26 mouse cellular contexts compared by ENCODE assay signal in genomic region chr11:88129935-88130334, GRCm38 (mm10). TPM values are rescaled to one million over a fixed set of nuclear protein-coding genes. Genes with fewer than 3 reads are reported as not detected.
DNase-seq lines count a peak whose midpoint lies in the region; ATAC-seq and TF ChIP-seq lines count a peak whose summit lies in the region.
"Had no signal": no experiment of that assay in that cellular context is flagged by ENCODE, and none has a peak within 500 bp of the region (broad histone marks: within the 10 kb centered on the region; RNA-seq: fewer than 3 reads in every experiment).

No protein-coding gene starts in this region.

- peaks cover 15% of the 10 kb centered on the region for H3K4me1 ChIP-seq in forebrain, embryonic 15.5 days

- 93% methylated on average over 10 of the region's 10 CpGs for WGBS in forebrain, embryonic 15.5 days

- peak overlapping the region; percentile 78 for H3K27ac ChIP-seq in layer of hippocampus, adult 2 months
- no peak overlapping the region for H3K27ac ChIP-seq in forebrain, embryonic 15.5 days (replicated peaks)
- H3K27ac ChIP-seq: forebrain, embryonic 13.5 days; heart, embryonic 13.5 days; intestine, embryonic 15.5 days; limb, embryonic 13.5 days; lung, embryonic 15.5 days; midbrain, embryonic 12.5 days; neural tube, embryonic 13.5 days had no signal

- H3K27me3 ChIP-seq in forebrain, embryonic 15.5 days, result no peaks in the 10 kb centered on the region
- H3K27me3 ChIP-seq: forebrain, embryonic 13.5 days; heart, embryonic 13.5 days; intestine, embryonic 15.5 days; limb, embryonic 13.5 days; lung, embryonic 15.5 days; midbrain, embryonic 12.5 days; neural tube, embryonic 13.5 days had no signal

- no peak for ATAC-seq in forebrain, embryonic 15.5 days (replicated peaks)
- ATAC-seq: CD4-positive, CD25-positive, alpha-beta regulatory T cell, adult 4 months; forebrain, embryonic 13.5 days; hindbrain, embryonic 16.5 days; intestine, embryonic 15.5 days had no signal

- H3K4me3 ChIP-seq in layer of hippocampus, adult 2 months, result no peak overlapping the region
- no peak overlapping the region for H3K4me3 ChIP-seq in forebrain, embryonic 15.5 days
- H3K4me3 ChIP-seq: forebrain, embryonic 13.5 days; heart, embryonic 13.5 days; intestine, embryonic 15.5 days; limb, embryonic 13.5 days; lung, embryonic 15.5 days; midbrain, embryonic 12.5 days; neural tube, embryonic 13.5 days had no signal

- 0 out of 2 replicates have a peak, but pooled peaks have one; percentile 5 for TF ChIP-seq CTCF in layer of hippocampus, adult 2 months (conservative IDR thresholded peaks at IDR 0.05)

- no peaks in the 10 kb centered on the region for H3K36me3 ChIP-seq in forebrain, embryonic 15.5 days
- H3K36me3 ChIP-seq: heart, embryonic 13.5 days; intestine, embryonic 15.5 days; lung, embryonic 15.5 days had no signal

- H3K9me3 ChIP-seq in forebrain, embryonic 15.5 days, result no peaks in the 10 kb centered on the region
- H3K9me3 ChIP-seq: forebrain, embryonic 13.5 days; heart, embryonic 13.5 days; intestine, embryonic 15.5 days; limb, embryonic 13.5 days; lung, embryonic 15.5 days; midbrain, embryonic 12.5 days; neural tube, embryonic 13.5 days had no signal

- H3K9ac ChIP-seq in forebrain, embryonic 15.5 days (replicated peaks), result no peak overlapping the region
- H3K9ac ChIP-seq: forebrain, embryonic 13.5 days; heart, embryonic 13.5 days; intestine, embryonic 15.5 days; limb, embryonic 13.5 days; lung, embryonic 15.5 days; midbrain, embryonic 12.5 days; neural tube, embryonic 13.5 days had no signal

- intact Hi-C loops in gastrocnemius, postnatal 14 days (cut with DNase I; ENCODE audit: low total_unique reads), result no loop called here

- DNase-seq in gastrocnemius, adult 18-20 months (ENCODE audit: low spot score), result peak; percentile 56
- DNase-seq in gastrocnemius, postnatal 14 days, result no peak
- DNase-seq in layer of hippocampus, adult 2 months (ENCODE audit: low spot score in 2 of 2), result no peak
- no peak for DNase-seq in layer of hippocampus, adult 11-12 months (ENCODE audit: low spot score)
- DNase-seq in cerebellum, postnatal 14 days, result peak; percentile 61 to 62
- DNase-seq in skeletal muscle tissue, adult 2 months (ENCODE audit: low read depth, low spot score), result peak; percentile 80
- no peak for DNase-seq in urinary bladder, postnatal 14 days (ENCODE audit: low spot score)
- DNase-seq: adrenal gland, postnatal 14 days; heart, postnatal 10 days; kidney, adult 2 months; kidney, postnatal 36 days; layer of hippocampus, adult 9-11 months; lung, postnatal 36 days; right cerebral cortex, postnatal 4 days; thymus, postnatal 4 days had no signal

- no peak overlapping the region for H3K4me2 ChIP-seq in forebrain, embryonic 15.5 days (replicated peaks)
- H3K4me2 ChIP-seq: forebrain, embryonic 13.5 days; heart, embryonic 13.5 days; intestine, embryonic 15.5 days; limb, embryonic 13.5 days; liver, embryonic 11.5 days; lung, embryonic 15.5 days; midbrain, embryonic 12.5 days; neural tube, embryonic 13.5 days had no signal

RNA-seq across cellular contexts. Expression of gene Cuedc1, which starts 32.1 kb away (rescaled TPM):
- 100 to 1,000 TPM in 1 of 2 experiments, 10 to 100 TPM in 1; 95.6 to 121 TPM for total RNA-seq in gastrocnemius, adult 18-20 months (2021)
- total RNA-seq in gastrocnemius, postnatal 14 days (2021), result 10 to 100 TPM; 48.5 to 50.0 TPM
- total RNA-seq in layer of hippocampus, adult 2 months (2021), result 10 to 100 TPM; 31.1 to 35.3 TPM
- polyA plus RNA-seq in forebrain, embryonic 15.5 days (2015; fragmentation: Nextera tagmentation; extraction: Ambion mirVana), result 39.2 and 43.4 TPM in 2 replicates

Comparison
In these comparisons a context has a peak if more than half of its experiments do, and no peak if none do; other contexts are left out.
1. DNase-seq: peak in gastrocnemius, adult 18-20 months (single experiment), cerebellum, postnatal 14 days (2 of 2) and skeletal muscle tissue, adult 2 months (single experiment); none in gastrocnemius, postnatal 14 days (single experiment), layer of hippocampus, adult 2 months (0 of 2), layer of hippocampus, adult 11-12 months (single experiment) and urinary bladder, postnatal 14 days (single experiment).